Mouse (Mus musculus) megakaryocyte, embryonic 14.5 days (primary cell): ENCODE measurements around the gene Aar2.

ENCODE experiments used
- FLI1 ChIP-seq: IDR thresholded peaks from 2 replicates; pipeline ENCODE4 v1.6.1; 2012; ENCODE audit warnings: low read length, inconsistent platforms, mixed read lengths
- GATA1 ChIP-seq: IDR thresholded peaks from 3 replicates; pipeline ENCODE4 v1.6.1; 2012; ENCODE audit warnings: mixed read lengths, low read length, inconsistent platforms, borderline replicate concordance

- TF ChIP-seq FLI1, result no peak
- no peak for TF ChIP-seq GATA1
Measured at GRCm38 (mm10) chr2:156602581-156602980, 55.2 kb downstream of the Aar2 start.
